ENCODE assay signal across 8 mouse cellular contexts in the genomic region with DNA sequence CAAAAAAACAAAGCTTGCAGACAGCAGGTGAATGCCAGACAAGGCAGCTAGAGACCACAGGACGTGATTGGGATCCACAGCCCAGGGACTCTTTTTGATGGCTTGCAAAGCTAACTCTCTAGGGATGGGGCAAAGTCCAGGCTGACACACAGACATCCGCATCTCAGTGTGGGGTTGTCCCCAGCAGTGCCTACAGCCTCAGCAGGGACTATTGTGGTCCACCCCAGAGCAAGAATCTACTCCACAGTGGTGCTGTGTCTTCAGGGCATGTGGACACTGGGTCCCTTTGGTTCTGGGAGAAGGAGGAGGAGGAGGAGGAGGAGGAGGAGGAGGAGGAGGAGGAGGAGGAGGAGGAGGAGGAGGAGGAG. TPM values are rescaled to one million over a fixed set of nuclear protein-coding genes. Genes with fewer than 3 reads are reported as not detected.
DNase-seq lines count a peak whose midpoint lies in the region; ATAC-seq and TF ChIP-seq lines count a peak whose summit lies in the region.

No protein-coding gene starts in this region.

- H3K27ac ChIP-seq in heart, embryonic 13.5 days (replicated peaks): no peak overlapping the region
- peak overlapping the region; percentile 43; the same call in 1 of the 2 replicates for H3K27ac ChIP-seq in cortical plate, adult 2 months (ENCODE audit: insufficient read depth, low read length)
- no peak overlapping the region for H3K27ac ChIP-seq in liver, embryonic 12.5 days

- H3K9ac ChIP-seq in heart, embryonic 13.5 days: no peak overlapping the region
- H3K9ac ChIP-seq in liver, embryonic 12.5 days: no peak overlapping the region

- peak overlapping the region; percentile 64 for H3K4me2 ChIP-seq in heart, embryonic 13.5 days
- H3K4me2 ChIP-seq in liver, embryonic 12.5 days: 0 out of 2 replicates have a peak overlapping the region, but pooled peaks have one; percentile 25

- 31% methylated on average over 2 of the region's 2 CpGs for WGBS in heart, embryonic 13.5 days
- WGBS in liver, embryonic 12.5 days (ENCODE audit: insufficient replicate concordance): 18% methylated on average over 2 of the region's 2 CpGs

- ATAC-seq in heart, embryonic 13.5 days (ENCODE audit: extremely low read depth, insufficient number of reproducible peaks, low FRiP score, low TSS enrichment): no peak; the same call in 1 of the 2 replicates
- peak; percentile 8 to 18; a peak in 2 of 4 replicates for ATAC-seq in hematopoietic stem cell, adult 5-6 weeks (replicated peaks in 1 of 2; ENCODE audit: insufficient read depth in 1 of 2, low FRiP score in 2 of 2, low TSS enrichment in 1 of 2, low read depth in 1 of 2, poor library complexity in 2 of 2, severe bottlenecking in 2 of 2)
- 0 out of 2 replicates have a peak, but pooled peaks have one; percentile 28 for ATAC-seq in liver, embryonic 12.5 days

- DNase-seq in heart, adult 11 months: no peak
- no peak for DNase-seq in adrenal gland, adult 8-10 months
- no peak for DNase-seq in cerebellum, postnatal 25 days
- DNase-seq in layer of hippocampus, postnatal 25 days (ENCODE audit: extremely low spot score in 1 of 2, low spot score in 1 of 2): no peak

- no peak overlapping the region for H3K4me3 ChIP-seq in heart, embryonic 13.5 days
- no peak overlapping the region for H3K4me3 ChIP-seq in cortical plate, adult 2 months (ENCODE audit: insufficient read depth, low read length)
- H3K4me3 ChIP-seq in liver, embryonic 12.5 days: no peak overlapping the region

- H3K36me3 ChIP-seq in heart, embryonic 13.5 days: no peaks in the 10 kb centered on the region
- no peaks in the 10 kb centered on the region for H3K36me3 ChIP-seq in liver, embryonic 12.5 days

- peaks cover 9% of the 10 kb centered on the region for H3K4me1 ChIP-seq in heart, embryonic 13.5 days
- H3K4me1 ChIP-seq in cortical plate, adult 2 months (ENCODE audit: control insufficient read depth, insufficient read depth, low read length): peaks cover 20% of the 10 kb centered on the region
- peaks cover 8% of the 10 kb centered on the region for H3K4me1 ChIP-seq in liver, embryonic 12.5 days

- no peaks in the 10 kb centered on the region; the same call in none of the 2 replicates for H3K27me3 ChIP-seq in heart, embryonic 13.5 days (replicated peaks)
- no peaks in the 10 kb centered on the region for H3K27me3 ChIP-seq in liver, embryonic 12.5 days (replicated peaks)

- TF ChIP-seq CTCF in cortical plate, adult 2 months (IDR thresholded peaks at IDR 0.05; ENCODE audit: extremely low read depth, insufficient read depth, low read length): no peak

- no peaks in the 10 kb centered on the region for H3K9me3 ChIP-seq in heart, embryonic 13.5 days
- H3K9me3 ChIP-seq in liver, embryonic 12.5 days (replicated peaks): no peaks in the 10 kb centered on the region

- TF ChIP-seq POLR2A in cortical plate, adult 2 months (IDR thresholded peaks at IDR 0.05; ENCODE audit: extremely low read depth, insufficient read depth, low read length): no peak

RNA-seq across cellular contexts. Expression of a gene that starts 45.5 kb away (rescaled TPM):
- polyA plus RNA-seq in heart, embryonic 13.5 days (2015; fragmentation: Nextera tagmentation; extraction: Ambion mirVana): 21.2 and 24.7 TPM in 2 replicates
- polyA plus RNA-seq in cortical plate, adult 2 months (2012; rRNA removed): 145 and 164 TPM in 2 replicates
- total RNA-seq in hematopoietic stem cell, adult 5-6 weeks (2017): 72.3 and 75.2 TPM in 2 replicates
- 29.7 and 31.3 TPM in 2 replicates for polyA plus RNA-seq in liver, embryonic 12.5 days (2016; fragmentation: Nextera tagmentation; extraction: Ambion mirVana)
- total RNA-seq in adrenal gland, adult 8-10 months (2022): 100 to 1,000 TPM in 1 of 4 experiments, 10 to 100 TPM in 3; 46.9 to 101 (median 65.6) TPM
- total RNA-seq in layer of hippocampus, postnatal 25 days (2021): 100 to 1,000 TPM; 100 to 139 TPM
